Mouse (Mus musculus): ENCODE results near the gene Cdh4.

DNA sequence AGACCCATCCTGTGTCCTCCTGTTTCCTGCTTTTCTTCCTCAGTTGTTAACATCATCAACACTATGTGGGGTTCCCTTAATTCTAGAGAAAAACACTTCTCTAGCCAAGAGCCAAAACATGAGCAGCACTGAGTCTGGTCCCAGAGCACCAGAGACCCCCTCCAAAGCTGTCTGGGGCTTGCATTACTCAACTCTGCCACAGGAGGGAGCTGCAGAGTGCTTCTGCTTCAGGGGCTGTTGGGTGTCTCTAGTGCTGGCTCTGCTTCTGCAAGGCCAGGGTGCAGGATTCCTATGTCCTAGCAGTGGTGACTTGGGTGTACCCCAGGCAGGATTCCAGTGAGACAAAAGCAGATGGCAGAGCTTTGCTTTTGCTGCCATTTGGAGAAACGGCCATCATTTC lies 239.2 kb downstream of the Cdh4 start:
- TF ChIP-seq GATA1 (IDR thresholded peaks at IDR 0.05; ENCODE audit: borderline replicate concordance, low read length) (no peak), FLI1 (IDR thresholded peaks at IDR 0.05; ENCODE audit: low read length) (no peak)
